Comparison of ENCODE assay signal across 16 mouse cellular contexts in the genomic region with DNA sequence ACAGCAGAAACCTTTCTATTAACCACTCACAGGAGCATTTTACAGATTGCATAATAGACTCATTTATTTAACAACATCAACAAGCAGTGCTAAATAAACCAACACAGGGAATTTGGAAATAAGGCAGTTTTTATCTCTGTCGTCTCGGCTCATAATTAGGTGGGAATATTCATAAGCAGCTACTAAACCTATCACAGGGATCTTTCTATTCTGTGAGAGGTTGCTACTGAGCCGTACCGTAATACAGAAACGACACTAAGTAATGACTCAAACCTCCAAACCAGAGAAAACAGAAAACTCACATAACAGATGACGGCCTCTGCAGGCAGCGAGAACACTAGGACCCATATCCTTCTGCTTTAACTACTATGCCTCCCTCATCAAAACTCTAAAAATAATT.
"Had no signal": no experiment of that assay in that cellular context is flagged by ENCODE, and none has a peak within 500 bp of the region (broad histone marks: within the 10 kb centered on the region; RNA-seq: fewer than 3 reads in every experiment).

No protein-coding gene starts in this region.

- H3K27me3 ChIP-seq: liver, embryonic 15.5 days; neural tube, embryonic 13.5 days; stomach, embryonic 15.5 days had no signal

- H3K9ac ChIP-seq: liver, embryonic 15.5 days; neural tube, embryonic 13.5 days; stomach, embryonic 15.5 days had no signal

- ATAC-seq: lung, postnatal 0 days; midbrain, embryonic 16.5 days had no signal

- H3K4me2 ChIP-seq: liver, embryonic 11.5 days; liver, embryonic 15.5 days; neural tube, embryonic 13.5 days; stomach, embryonic 15.5 days had no signal

- H3K4me1 ChIP-seq: limb, embryonic 10.5 days; liver, embryonic 15.5 days; midbrain, embryonic 10.5 days; neural tube, embryonic 13.5 days; stomach, embryonic 15.5 days had no signal

- H3K9me3 ChIP-seq: limb, embryonic 10.5 days; liver, embryonic 15.5 days; midbrain, embryonic 10.5 days; neural tube, embryonic 13.5 days; stomach, embryonic 15.5 days had no signal

- H3K36me3 ChIP-seq: limb, embryonic 10.5 days; midbrain, embryonic 10.5 days; neural tube, embryonic 13.5 days; stomach, embryonic 15.5 days had no signal

- H3K4me3 ChIP-seq: limb, embryonic 10.5 days; liver, embryonic 15.5 days; midbrain, embryonic 10.5 days; neural tube, embryonic 13.5 days; stomach, embryonic 15.5 days had no signal

- DNase-seq: kidney, adult 9 months; kidney, postnatal 36 days; lung, adult 2 months; lung, postnatal 36 days; retina, postnatal 1 day; right cerebral cortex, postnatal 14 days; thymus, postnatal 4 days had no signal

- H3K27ac ChIP-seq: kidney, postnatal 0 days; limb, embryonic 10.5 days; liver, embryonic 15.5 days; midbrain, embryonic 10.5 days; neural tube, embryonic 13.5 days; stomach, embryonic 15.5 days had no signal
